ENCODE assay signal across 7 mouse cellular contexts in genomic region chr15:79723439-79723838, GRCm38 (mm10). TPM values are rescaled to one million over a fixed set of nuclear protein-coding genes. Genes with fewer than 3 reads are reported as not detected.
DNase-seq lines count a peak whose midpoint lies in the region; ATAC-seq and TF ChIP-seq lines count a peak whose summit lies in the region.

No protein-coding gene starts in this region.

- peaks cover 73% of the 10 kb centered on the region for H3K36me3 ChIP-seq in kidney, embryonic 14.5 days (ENCODE audit: control insufficient read depth, insufficient read depth, low read length)
- H3K36me3 ChIP-seq in liver, embryonic 16.5 days (ENCODE audit: control insufficient read depth, insufficient read depth): peaks cover 31% of the 10 kb centered on the region

- H3K27ac ChIP-seq in kidney, embryonic 14.5 days (ENCODE audit: low read depth, low read length): no peak overlapping the region
- H3K27ac ChIP-seq in gastrocnemius, adult 2 months: peak overlapping the region; percentile 93
- H3K27ac ChIP-seq in liver, embryonic 16.5 days (ENCODE audit: low read length): no peak overlapping the region

- no peak for ATAC-seq in kidney, embryonic 14.5 days (ENCODE audit: low FRiP score, low TSS enrichment)
- 0 out of 2 replicates have a peak, but pooled peaks have one; percentile 13 for ATAC-seq in liver, embryonic 16.5 days (ENCODE audit: low read depth)

- no peaks in the 10 kb centered on the region for H3K27me3 ChIP-seq in kidney, embryonic 14.5 days (ENCODE audit: control insufficient read depth, insufficient read depth, low read length)
- H3K27me3 ChIP-seq in liver, embryonic 16.5 days (ENCODE audit: control insufficient read depth, insufficient read depth, low read depth, low read length): no peaks in the 10 kb centered on the region

- DNase-seq in kidney, adult 18-20 months: peak; percentile 62
- DNase-seq in CD4-positive, CD25-positive, alpha-beta regulatory T cell, adult 2 months (ENCODE audit: low read depth, low spot score): peak; percentile 78
- peak; percentile 57 for DNase-seq in NIH3T3 (ENCODE audit: low read depth)
- peak; percentile 82 for DNase-seq in gastrocnemius, adult 2 months
- DNase-seq in retina, postnatal 7 days (ENCODE audit: low read depth, low spot score): peak; percentile 16

- H3K9me3 ChIP-seq in kidney, embryonic 14.5 days (ENCODE audit: control insufficient read depth, low read length): no peaks in the 10 kb centered on the region
- H3K9me3 ChIP-seq in liver, embryonic 16.5 days (replicated peaks; ENCODE audit: control insufficient read depth, low read length): no peaks in the 10 kb centered on the region

- WGBS in kidney, embryonic 14.5 days: 16% methylated on average over 1 of the region's 1 CpGs
- WGBS in liver, embryonic 16.5 days (ENCODE audit: insufficient replicate concordance): 64% methylated on average over 1 of the region's 1 CpGs

- no peak overlapping the region for H3K9ac ChIP-seq in kidney, embryonic 14.5 days (ENCODE audit: low read depth, low read length)
- H3K9ac ChIP-seq in liver, embryonic 16.5 days (ENCODE audit: low read depth, low read length): no peak overlapping the region

- H3K4me2 ChIP-seq in kidney, embryonic 14.5 days (replicated peaks; ENCODE audit: low read depth, low read length): no peak overlapping the region
- no peak overlapping the region for H3K4me2 ChIP-seq in liver, embryonic 16.5 days (ENCODE audit: low read depth, low read length)

- H3K4me1 ChIP-seq in kidney, embryonic 14.5 days (ENCODE audit: control insufficient read depth, insufficient read depth, low read length): no peaks in the 10 kb centered on the region
- no peaks in the 10 kb centered on the region for H3K4me1 ChIP-seq in liver, embryonic 16.5 days (ENCODE audit: control insufficient read depth, low read depth, low read length)

- H3K4me3 ChIP-seq in kidney, embryonic 14.5 days (ENCODE audit: low read length): no peak overlapping the region
- no peak overlapping the region for H3K4me3 ChIP-seq in gastrocnemius, adult 2 months
- no peak overlapping the region for H3K4me3 ChIP-seq in liver, embryonic 16.5 days (ENCODE audit: low read depth, low read length)

- intact Hi-C loops in gastrocnemius, adult 2 months (cut with DNase I): no loop called here

- peak; percentile 78 for TF ChIP-seq CTCF in gastrocnemius, adult 2 months (IDR thresholded peaks at IDR 0.05)

RNA-seq across cellular contexts. Expression of gene Sun2, which starts 18.9 kb away (rescaled TPM):
- 5.1 and 6.9 TPM in 2 replicates for polyA plus RNA-seq in kidney, embryonic 14.5 days (2014; fragmentation: Nextera tagmentation; extraction: Ambion mirVana)
- 10 to 100 TPM; 88.4 to 92.5 TPM for total RNA-seq in gastrocnemius, adult 2 months (2021)
- polyA plus RNA-seq in liver, embryonic 16.5 days (2015; fragmentation: Nextera tagmentation; extraction: Ambion mirVana): 3.0 and 3.1 TPM in 2 replicates

RNA-seq across cellular contexts. Expression of gene Gtpbp1, which starts 32.8 kb away (rescaled TPM):
- 20.3 and 31.6 TPM in 2 replicates for polyA plus RNA-seq in kidney, embryonic 14.5 days (2014; fragmentation: Nextera tagmentation; extraction: Ambion mirVana)
- total RNA-seq in gastrocnemius, adult 2 months (2021): 10 to 100 TPM; 24.4 to 28.5 TPM
- 26.2 and 28.5 TPM in 2 replicates for polyA plus RNA-seq in liver, embryonic 16.5 days (2015; fragmentation: Nextera tagmentation; extraction: Ambion mirVana)

RNA-seq across cellular contexts. Expression of gene Josd1, which starts 35.7 kb away (rescaled TPM):
- 11.9 and 13.0 TPM in 2 replicates for polyA plus RNA-seq in kidney, embryonic 14.5 days (2014; fragmentation: Nextera tagmentation; extraction: Ambion mirVana)
- total RNA-seq in gastrocnemius, adult 2 months (2021): 10 to 100 TPM; 12.3 to 18.7 TPM
- 19.2 and 21.6 TPM in 2 replicates for polyA plus RNA-seq in liver, embryonic 16.5 days (2015; fragmentation: Nextera tagmentation; extraction: Ambion mirVana)

RNA-seq across cellular contexts. Expression of gene Tomm22, which starts 52.8 kb away (rescaled TPM):
- polyA plus RNA-seq in kidney, embryonic 14.5 days (2014; fragmentation: Nextera tagmentation; extraction: Ambion mirVana): 274 and 346 TPM in 2 replicates
- total RNA-seq in gastrocnemius, adult 2 months (2021): 10 to 100 TPM; 52.8 to 78.6 TPM
- polyA plus RNA-seq in liver, embryonic 16.5 days (2015; fragmentation: Nextera tagmentation; extraction: Ambion mirVana): 116 and 125 TPM in 2 replicates

RNA-seq across cellular contexts. Expression of gene Dnal4, which starts 54.2 kb away (rescaled TPM):
- 60.1 and 61.6 TPM in 2 replicates for polyA plus RNA-seq in kidney, embryonic 14.5 days (2014; fragmentation: Nextera tagmentation; extraction: Ambion mirVana)
- 1 to 10 TPM; 4.2 to 6.2 TPM for total RNA-seq in gastrocnemius, adult 2 months (2021)
- 7.2 and 8.3 TPM in 2 replicates for polyA plus RNA-seq in liver, embryonic 16.5 days (2015; fragmentation: Nextera tagmentation; extraction: Ambion mirVana)

Comparison
In these comparisons a context has a peak if more than half of its experiments do, and no peak if none do; other contexts are left out.
1. DNase-seq: peak in every context shown above with its lines; median percentile 82 in gastrocnemius, adult 2 months; 78 in CD4-positive, CD25-positive, alpha-beta regulatory T cell, adult 2 months; 62 in kidney, adult 18-20 months; 57 in NIH3T3; 16 in retina, postnatal 7 days.